Mouse (Mus musculus) brain, adult 2 months (tissue): Measurements from ENCODE around the gene Krtap29-1.
A peak's percentile ranks its signal among the peaks of the same experiment; 100 is the strongest.

Experiments used
- DNase-seq: peaks from one replicate; pipeline ENCODE4 v3.0.0; 2011; ENCODE audit warnings: low read depth, low spot score

The Krtap29-1 gene

GRCm38 (mm10) chr11:99978953-99979352, at the start of gene Krtap29-1:
Krtap29-1 (minus strand) TSS chr11:99979053.
- DNase-seq: no peak

GRCm38 (mm10) chr11:100021438-100021837, 42.6 kb upstream of the Krtap29-1 start:
- DNase-seq: peak; percentile 64

- DNase-seq: no peak
These were observed 40.6 kb upstream of the Krtap29-1 start for GRCm38 (mm10) chr11:100019466-100019865.

- DNase-seq: no peak
These were observed 37.3 kb upstream of the Krtap29-1 start, which contains the start of gene Krt33a for GRCm38 (mm10) chr11:100016112-100016511. Krt33a (minus strand) TSS chr11:100016212.

GRCm38 (mm10) chr11:100013691-100014171, 34.9 kb upstream of the Krtap29-1 start:
- no peak for DNase-seq

GRCm38 (mm10) chr11:100010682-100011081, 31.8 kb upstream of the Krtap29-1 start:
- DNase-seq: no peak

GRCm38 (mm10) chr11:100008336-100008735, 29.5 kb upstream of the Krtap29-1 start:
- peak; percentile 61 for DNase-seq

- no peak for DNase-seq
These were observed 27.8 kb upstream of the Krtap29-1 start for GRCm38 (mm10) chr11:100006624-100007023.

- no peak for DNase-seq
These were observed 27.1 kb upstream of the Krtap29-1 start for GRCm38 (mm10) chr11:100005905-100006304.

GRCm38 (mm10) chr11:100004846-100005245, 26.0 kb upstream of the Krtap29-1 start:
- DNase-seq: peak; percentile 71

- DNase-seq: no peak
These were observed 20.2 kb upstream of the Krtap29-1 start for GRCm38 (mm10) chr11:99999091-99999490.

- no peak for DNase-seq
These were observed 15.5 kb upstream of the Krtap29-1 start for GRCm38 (mm10) chr11:99994384-99994661.

GRCm38 (mm10) chr11:99993620-99994383, 14.9 kb upstream of the Krtap29-1 start, which contains the start of gene Krtap17-1:
Krtap17-1 (minus strand) TSS chr11:99993994.
- peak; percentile 13 for DNase-seq

GRCm38 (mm10) chr11:99990571-99990970, 11.7 kb upstream of the Krtap29-1 start:
- peak; percentile 10 for DNase-seq

- peak; percentile 46 for DNase-seq
These were observed 11.1 kb upstream of the Krtap29-1 start for GRCm38 (mm10) chr11:99989881-99990405.

GRCm38 (mm10) chr11:99988530-99988929, 9.7 kb upstream of the Krtap29-1 start:
- DNase-seq: no peak

GRCm38 (mm10) chr11:99986180-99986647, 7.4 kb upstream of the Krtap29-1 start, which contains the start of gene Krtap16-1:
Krtap16-1 (minus strand) TSS chr11:99986597.
- no peak for DNase-seq

GRCm38 (mm10) chr11:99985291-99986092, 6.6 kb upstream of the Krtap29-1 start:
- DNase-seq: peak; percentile 96

GRCm38 (mm10) chr11:99983442-99983841, 4.6 kb upstream of the Krtap29-1 start:
- no peak for DNase-seq

- DNase-seq: no peak
These were observed 3.9 kb upstream of the Krtap29-1 start for GRCm38 (mm10) chr11:99982731-99983130.

GRCm38 (mm10) chr11:99965961-99966360, 12.9 kb downstream of the Krtap29-1 start:
- no peak for DNase-seq

GRCm38 (mm10) chr11:99964213-99964612, 14.6 kb downstream of the Krtap29-1 start:
- DNase-seq: no peak
